Mouse (Mus musculus) left cerebral cortex, postnatal 14 days (tissue): ENCODE measurements around the gene Hist2h4. TPM values are rescaled to one million over a fixed set of nuclear protein-coding genes. Genes with fewer than 3 reads are reported as not detected.
A peak's percentile ranks its signal among the peaks of the same experiment; 100 is the strongest.
"Not testable (repeated sequence)": the region's sequence is repeated elsewhere in the genome, so short reads cannot be mapped to it uniquely, and the experiment has no call there.

Experiments used
- DNase-seq, 2 experiments: peaks; one replicate each; pipeline ENCODE4 v3.0.0; 2021 to 2022; ENCODE audit warnings: low spot score in 2 of 2, mixed read lengths in 1 of 2
- intact Hi-C: fragments of 180-260 bp; cut with DNase I; formaldehyde crosslinking; loops from one replicate; pipeline ENCODE4 v1.15.1; 2025
- total RNA-seq, 2 experiments: library from RNA; stranded (reverse); gene quantifications; 2 replicates each; pipeline ENCODE4 v1.2.3; 2021

Gene Hist2h4
- total RNA-seq, 2 experiments from 2014 or later, result 26.2 to 28.6 TPM

- no peak for DNase-seq
- intact Hi-C loops, result no loop called here
These were observed 10.7 kb upstream of the Hist2h4 start for GRCm38 (mm10) chr3:96273591-96274465.

GRCm38 (mm10) chr3:96269511-96270474, 6.7 kb upstream of the Hist2h4 start, which contains the start of gene Hist2h2bb:
Gene Hist2h2bb (plus strand): TSS chr3:96269752.
- intact Hi-C loops, result no loop called here

GRCm38 (mm10) chr3:96268776-96269378, 5.8 kb upstream of the Hist2h4 start:
- DNase-seq, intact Hi-C loops: not testable (repeated sequence)

More at GRCm38 (mm10) chr3:96269511-96270474, 6.7 kb upstream of the Hist2h4 start, which contains the start of gene Hist2h2bb:
- peak; percentile 94 to 98 for DNase-seq

- intact Hi-C loops, result no loop called here
These were observed 5.1 kb upstream of the Hist2h4 start, which contains the start of gene Hist2h3b for GRCm38 (mm10) chr3:96268051-96268775. Gene Hist2h3b (plus strand): TSS chr3:96268654.

GRCm38 (mm10) chr3:96267541-96267940, 4.4 kb upstream of the Hist2h4 start:
- intact Hi-C loops, result no loop called here

More at GRCm38 (mm10) chr3:96268051-96268775, 5.1 kb upstream of the Hist2h4 start, which contains the start of gene Hist2h3b:
- peak; percentile 83 to 86 for DNase-seq

GRCm38 (mm10) chr3:96266132-96266710, 3.1 kb upstream of the Hist2h4 start:
- DNase-seq, result no peak
- intact Hi-C loops, result no loop called here

More at GRCm38 (mm10) chr3:96267541-96267940, 4.4 kb upstream of the Hist2h4 start:
- DNase-seq, result no peak

GRCm38 (mm10) chr3:96264404-96264949, 1.4 kb upstream of the Hist2h4 start:
- DNase-seq, result no peak
- intact Hi-C loops, result no loop called here

- DNase-seq, result no peak
- intact Hi-C loops, result no loop called here
These were observed 670 bp upstream of the Hist2h4 start for GRCm38 (mm10) chr3:96263558-96264403.

GRCm38 (mm10) chr3:96262216-96262875, 765 bp downstream of the Hist2h4 start:
- intact Hi-C loops, result no loop called here
- DNase-seq, result peak; percentile 73 to 80

GRCm38 (mm10) chr3:96261623-96262022, 1.5 kb downstream of the Hist2h4 start:
- no peak for DNase-seq
- intact Hi-C loops, result no loop called here

GRCm38 (mm10) chr3:96260220-96260619, 2.9 kb downstream of the Hist2h4 start:
- intact Hi-C loops, result no loop called here
- DNase-seq, result peak in 1 of 2 experiments; percentile 56

GRCm38 (mm10) chr3:96257190-96257589, 5.9 kb downstream of the Hist2h4 start:
- DNase-seq, result no peak
- intact Hi-C loops, result no loop called here

GRCm38 (mm10) chr3:96255926-96256593, 7.1 kb downstream of the Hist2h4 start:
- intact Hi-C loops, result no loop called here
- no peak for DNase-seq

- intact Hi-C loops, result no loop called here
- DNase-seq, result no peak
These were observed 8.3 kb downstream of the Hist2h4 start for GRCm38 (mm10) chr3:96254683-96255355.

- intact Hi-C loops, result no loop called here
- no peak for DNase-seq
These were observed 11.3 kb downstream of the Hist2h4 start for GRCm38 (mm10) chr3:96251787-96252186.
